Mouse (Mus musculus): ENCODE measurements at regions not wholly inside any gene's neighbourhood (a gene's known extent, or its start where the extent isn't known, plus 50 kb on each side); places are given as distances from the start of the nearest gene placed in this dataset.

- no peak for TF ChIP-seq CTCF (IDR thresholded peaks at IDR 0.05)
- no peak for DNase-seq (ENCODE audit: extremely low spot score in 1 of 2, low spot score in 2 of 2)
- intact Hi-C loops (cut with DNase I) = no loop called here
- Histone ChIP-seq H3K27ac (no peak overlapping the region), H3K4me3 (no peak overlapping the region)
Measured at GRCm38 (mm10) chr8:31422241-31422640, 2006.3 kb upstream of the 5930422O12Rik start.

GRCm38 (mm10) chr8:31427706-31428105, 2000.8 kb upstream of the 5930422O12Rik start:
- TF ChIP-seq CTCF (IDR thresholded peaks at IDR 0.05) = no peak
- no peak for DNase-seq (ENCODE audit: extremely low spot score in 1 of 2, low spot score in 2 of 2)
- intact Hi-C loops (cut with DNase I) = no loop called here
- Histone ChIP-seq H3K4me3 (no peak overlapping the region), H3K27ac (no peak overlapping the region)

- no peak overlapping the region for H3K27ac ChIP-seq
- no peak overlapping the region for H3K4me3 ChIP-seq
- DNase-seq (ENCODE audit: extremely low spot score in 1 of 2, low spot score in 2 of 2) = no peak
- intact Hi-C loops (cut with DNase I) = no loop called here
- TF ChIP-seq CTCF (IDR thresholded peaks at IDR 0.05) = no peak
Measured at GRCm38 (mm10) chr8:31436445-31437191, 1991.9 kb upstream of the 5930422O12Rik start.

- DNase-seq (ENCODE audit: extremely low spot score in 1 of 2, low spot score in 2 of 2) = no peak
- Histone ChIP-seq H3K4me3 (no peak overlapping the region), H3K27ac (no peak overlapping the region)
- intact Hi-C loops (cut with DNase I) = no loop called here
- TF ChIP-seq CTCF (IDR thresholded peaks at IDR 0.05) = no peak
Measured at GRCm38 (mm10) chr8:31444834-31445233, 1983.7 kb upstream of the 5930422O12Rik start.

GRCm38 (mm10) chr8:31447984-31448383, 1980.5 kb upstream of the 5930422O12Rik start:
- intact Hi-C loops (cut with DNase I) = no loop called here
- no peak for DNase-seq (ENCODE audit: extremely low spot score in 1 of 2, low spot score in 2 of 2)
- Histone ChIP-seq H3K4me3 (no peak overlapping the region), H3K27ac (no peak overlapping the region)
- TF ChIP-seq CTCF (IDR thresholded peaks at IDR 0.05) = no peak

- intact Hi-C loops (cut with DNase I) = no loop called here
- no peak for DNase-seq (ENCODE audit: extremely low spot score in 1 of 2, low spot score in 2 of 2)
- Histone ChIP-seq H3K4me3 (no peak overlapping the region), H3K27ac (no peak overlapping the region)
- TF ChIP-seq CTCF (IDR thresholded peaks at IDR 0.05) = no peak
Measured at GRCm38 (mm10) chr8:31454736-31455391, 1973.6 kb upstream of the 5930422O12Rik start.

GRCm38 (mm10) chr8:31460349-31460748, 1968.2 kb upstream of the 5930422O12Rik start:
- peak; percentile 37 for TF ChIP-seq CTCF (IDR thresholded peaks at IDR 0.05)
- no peak overlapping the region for H3K4me3 ChIP-seq
- intact Hi-C loops (cut with DNase I) = loop anchor here (5.0 kb wide), 1 partner anchor 163 kb away; no protein-coding TSS in a partner anchor
- no peak overlapping the region for H3K27ac ChIP-seq
- DNase-seq (ENCODE audit: extremely low spot score in 1 of 2, low spot score in 2 of 2) = no peak
